Mouse (Mus musculus) liver (tissue): ENCODE data around the gene Egfr.

Experiments used
- DNase-seq: peaks from one replicate; pipeline ENCODE4 v3.0.0-alpha.2; 2020; ENCODE audit warnings: mixed read lengths

Gene Egfr

GRCm38 (mm10) chr11:16752007-16752348 is at the start of gene Egfr:
Egfr (plus strand) TSS chr11:16752203.
- DNase-seq = peak; percentile 58

GRCm38 (mm10) chr11:16703221-16703620 is 48.8 kb upstream of the Egfr start:
- DNase-seq = no peak

- no peak for DNase-seq
Measured at GRCm38 (mm10) chr11:16735083-16735644, 16.8 kb upstream of the Egfr start.

GRCm38 (mm10) chr11:16737323-16737722 is 14.7 kb upstream of the Egfr start:
- no peak for DNase-seq

- DNase-seq = no peak
Measured at GRCm38 (mm10) chr11:16738691-16739090, 13.3 kb upstream of the Egfr start.

GRCm38 (mm10) chr11:16739155-16739554 is 12.8 kb upstream of the Egfr start:
- no peak for DNase-seq

GRCm38 (mm10) chr11:16740691-16741611 is 11.1 kb upstream of the Egfr start:
- no peak for DNase-seq

- DNase-seq = no peak
Measured at GRCm38 (mm10) chr11:16742251-16742650, 9.8 kb upstream of the Egfr start.

- DNase-seq = no peak
Measured at GRCm38 (mm10) chr11:16742821-16743220, 9.2 kb upstream of the Egfr start.

GRCm38 (mm10) chr11:16751457-16751982 is 483 bp upstream of the Egfr start:
- no peak for DNase-seq

GRCm38 (mm10) chr11:16752349-16753153 is 548 bp downstream of the Egfr start:
- DNase-seq = no peak

GRCm38 (mm10) chr11:16753154-16754040 is 1.4 kb downstream of the Egfr start:
- DNase-seq = no peak

GRCm38 (mm10) chr11:16759930-16760329 is 7.9 kb downstream of the Egfr start:
- DNase-seq = no peak

- DNase-seq = no peak
Measured at GRCm38 (mm10) chr11:16761184-16761583, 9.2 kb downstream of the Egfr start.

- DNase-seq = no peak
Measured at GRCm38 (mm10) chr11:16766038-16766815, 14.2 kb downstream of the Egfr start.

GRCm38 (mm10) chr11:16767984-16768383 is 16.0 kb downstream of the Egfr start:
- DNase-seq = no peak

GRCm38 (mm10) chr11:16769276-16769675 is 17.3 kb downstream of the Egfr start:
- DNase-seq = no peak

- no peak for DNase-seq
Measured at GRCm38 (mm10) chr11:16769709-16770303, 17.8 kb downstream of the Egfr start.

GRCm38 (mm10) chr11:16770966-16771365 is 19.0 kb downstream of the Egfr start:
- DNase-seq = no peak

- no peak for DNase-seq
Measured at GRCm38 (mm10) chr11:16772717-16773116, 20.7 kb downstream of the Egfr start.

- DNase-seq = no peak
Measured at GRCm38 (mm10) chr11:16776967-16777366, 25.0 kb downstream of the Egfr start.
